Mouse (Mus musculus) small intestine, adult 10 weeks (tissue): Measurements from ENCODE around the gene Oxa1l. TPM values are rescaled to one million over a fixed set of nuclear protein-coding genes. Genes with fewer than 3 reads are reported as not detected.

Experiments
- polyA plus RNA-seq: library from polyadenylated mRNA; stranded (reverse); fragments of 350-450 nt; fragmentation: Illumina TruSeq; extraction: RNeasy Lipid Tissue Mini Kit (QIAGEN cat#74804); gene quantifications from one replicate; pipeline ENCODE4 v1.2.3, GENCODE M21; 2014; ENCODE audit warnings: low replicate concordance

The Oxa1l gene
- 10.3 TPM for polyA plus RNA-seq

GRCm38 (mm10) chr14:54360577-54361340, at the start of gene Oxa1l:
Oxa1l (plus strand) TSS chr14:54360834.

GRCm38 (mm10) chr14:54417623-54418081, 57.0 kb downstream of the Oxa1l start, which contains the start of gene Slc7a7:
Slc7a7 (minus strand) TSS chr14:54417780.

Other genes with a start within 250 kb of the Oxa1l start
- 4.5 TPM for gene Dad1, start 106.7 kb upstream of the Oxa1l start, polyA plus RNA-seq
- gene Abhd4, start 106.6 kb upstream of the Oxa1l start, polyA plus RNA-seq = 10.4 TPM
- not detected for gene Olfr49, start 75.9 kb upstream of the Oxa1l start, polyA plus RNA-seq
- 17.1 TPM for gene Slc7a7, start 56.9 kb downstream of the Oxa1l start, polyA plus RNA-seq
- 33.3 TPM for gene Mrpl52, start 66.1 kb downstream of the Oxa1l start, polyA plus RNA-seq
- 10.3 TPM for gene Mmp14, start 70.8 kb downstream of the Oxa1l start, polyA plus RNA-seq
- 4.1 TPM for gene Lrp10, start 103.3 kb downstream of the Oxa1l start, polyA plus RNA-seq
- not detected for gene Rem2, start 115.3 kb downstream of the Oxa1l start, polyA plus RNA-seq
- 14.8 TPM for gene Prmt5, start 156.7 kb downstream of the Oxa1l start, polyA plus RNA-seq
- gene Haus4, start 193.8 kb downstream of the Oxa1l start, polyA plus RNA-seq = 5.1 TPM
- 1.0 TPM for gene Ajuba, start 216.7 kb downstream of the Oxa1l start, polyA plus RNA-seq
- 1.3 TPM for gene 4931414P19Rik, start 245.2 kb downstream of the Oxa1l start, polyA plus RNA-seq